Mouse (Mus musculus): ENCODE data around the gene Vill. TPM values are rescaled to one million over a fixed set of nuclear protein-coding genes. Genes with fewer than 3 reads are reported as not detected.
A peak's percentile ranks its signal among the peaks of the same experiment; 100 is the strongest.

Vill gene
- total RNA-seq, 2 experiments from 2014 or later: 0.66 to 1.4 TPM

GRCm38 (mm10) chr9:119034676-119035665, 17.6 kb upstream of the Vill start:
- DNase-seq: no peak

- peak; percentile 88 to 93 for DNase-seq
Observed at GRCm38 (mm10) chr9:119035836-119036235, 16.7 kb upstream of the Vill start.

- DNase-seq: peak; percentile 12 to 32
Observed at GRCm38 (mm10) chr9:119037076-119037730, 15.4 kb upstream of the Vill start.

DNA sequence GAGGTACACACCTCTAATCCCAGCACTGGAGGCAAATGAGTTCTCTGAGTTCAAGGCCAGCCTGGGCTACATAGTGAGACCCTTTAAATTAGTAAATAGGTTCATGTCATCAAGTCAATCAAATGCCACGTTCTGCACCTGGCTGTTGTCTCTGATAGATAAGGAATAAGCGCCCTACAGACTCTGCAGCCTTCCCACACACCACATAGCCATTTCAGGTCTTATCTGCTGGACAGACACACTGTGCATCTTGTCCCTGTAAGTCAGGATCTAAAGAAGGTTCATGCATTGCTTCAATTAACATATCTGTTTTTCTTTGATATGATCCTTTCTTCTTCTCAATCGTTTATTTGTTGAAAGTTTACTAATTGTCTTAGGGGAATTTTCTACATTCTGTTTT, 14.0 kb upstream of the Vill start:
- no peak for DNase-seq

- DNase-seq: no peak
Observed at GRCm38 (mm10) chr9:119040101-119040775, 12.3 kb upstream of the Vill start.

DNA sequence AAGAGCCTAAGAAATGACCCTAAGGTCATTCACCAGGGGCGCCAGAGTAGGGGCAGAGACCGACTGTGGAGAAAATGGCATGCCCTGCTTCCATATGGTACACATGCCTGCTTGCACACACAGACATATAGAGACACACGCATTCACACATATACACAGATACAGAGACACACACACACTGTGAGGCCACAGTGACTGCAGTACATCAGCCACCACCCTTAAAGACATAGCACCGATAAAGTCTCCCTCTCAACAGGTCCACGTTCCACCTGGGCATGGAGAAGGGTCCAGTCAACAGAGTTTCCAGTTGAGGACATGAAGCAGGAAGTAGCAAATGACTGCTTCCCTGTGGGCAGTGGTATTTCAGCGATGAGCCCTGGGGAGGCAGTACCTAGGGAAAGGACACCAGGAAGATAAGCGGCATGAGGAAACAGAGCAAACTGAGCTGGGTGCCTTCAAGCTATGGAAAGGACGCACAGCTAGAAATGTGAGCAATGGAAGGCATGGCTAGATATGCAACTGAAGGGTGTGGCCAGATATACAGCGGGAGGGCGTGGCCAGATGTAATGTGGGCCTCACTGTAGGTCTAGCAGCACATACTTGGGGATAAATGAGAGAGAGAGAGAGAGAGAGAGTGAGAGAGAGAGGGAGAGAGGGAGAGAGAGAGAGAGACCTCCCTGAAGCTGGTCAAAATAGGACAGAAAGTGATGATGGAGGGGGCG, 4.2 kb upstream of the Vill start:
- no peak for DNase-seq

- DNase-seq: peak; percentile 44 to 49
Observed at GRCm38 (mm10) chr9:119051158-119051557, 1.4 kb upstream of the Vill start.

GRCm38 (mm10) chr9:119053964-119054576, 1.5 kb downstream of the Vill start:
- DNase-seq: no peak

DNA sequence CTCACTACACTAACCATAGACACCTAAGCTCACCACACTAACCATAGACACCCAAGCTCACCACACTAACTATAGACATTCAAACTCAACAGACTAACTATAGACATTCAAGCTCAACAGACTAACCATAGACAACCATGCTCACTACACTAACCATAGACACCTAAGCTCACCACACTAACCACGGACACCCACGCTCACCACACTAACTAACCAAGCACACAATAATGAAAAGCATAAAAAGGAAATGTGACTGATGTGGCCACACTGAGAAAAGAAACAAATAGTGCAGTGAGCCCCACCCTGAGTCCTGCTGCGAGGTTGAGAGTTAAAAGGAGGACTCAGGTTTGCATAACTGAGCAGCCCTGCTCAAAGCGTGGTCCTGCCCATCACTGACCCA, 2.8 kb downstream of the Vill start:
- DNase-seq: no peak

DNA sequence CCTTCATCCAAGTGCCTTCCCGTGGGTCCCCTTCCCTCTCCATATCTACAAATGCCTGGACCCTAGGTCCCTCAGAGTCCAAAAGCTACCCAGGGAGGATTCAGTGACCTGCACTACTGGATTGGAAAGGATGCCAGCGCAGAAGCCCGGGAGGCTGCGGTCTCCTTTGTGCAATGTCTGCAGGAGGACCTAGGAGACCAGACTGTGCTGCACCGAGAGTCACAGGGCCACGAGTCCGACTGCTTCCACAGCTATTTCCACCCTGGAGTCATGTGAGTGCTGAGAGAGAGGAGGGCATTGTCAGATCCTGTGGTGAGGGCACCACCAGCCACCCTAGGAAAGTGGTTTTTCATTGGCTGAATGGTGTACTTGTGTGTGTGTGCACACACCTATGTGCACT, 5.7 kb downstream of the Vill start:
- no peak for DNase-seq

DNA sequence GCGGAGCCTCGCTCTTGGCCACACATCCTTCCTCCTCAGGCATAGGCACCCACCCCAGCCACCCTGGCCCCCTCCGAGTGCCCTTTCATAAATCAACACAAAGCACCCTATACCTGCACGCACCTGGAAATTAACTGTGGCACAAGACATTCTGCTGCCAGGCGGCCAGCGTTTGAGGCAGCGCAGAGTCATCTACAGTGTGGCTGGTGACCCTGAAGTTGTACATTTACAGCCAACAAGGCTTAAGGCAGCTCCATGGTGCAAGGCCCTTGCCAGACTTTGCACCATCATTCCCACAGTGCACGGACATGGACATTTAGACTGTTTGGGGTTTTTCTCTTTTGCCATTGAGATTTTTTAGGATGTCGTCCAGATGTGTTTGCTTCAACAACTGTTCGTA, 8.1 kb downstream of the Vill start:
- no peak for DNase-seq

GRCm38 (mm10) chr9:119063036-119063644, 10.6 kb downstream of the Vill start:
- peak in 1 of 2 experiments; percentile 41 for DNase-seq

DNA sequence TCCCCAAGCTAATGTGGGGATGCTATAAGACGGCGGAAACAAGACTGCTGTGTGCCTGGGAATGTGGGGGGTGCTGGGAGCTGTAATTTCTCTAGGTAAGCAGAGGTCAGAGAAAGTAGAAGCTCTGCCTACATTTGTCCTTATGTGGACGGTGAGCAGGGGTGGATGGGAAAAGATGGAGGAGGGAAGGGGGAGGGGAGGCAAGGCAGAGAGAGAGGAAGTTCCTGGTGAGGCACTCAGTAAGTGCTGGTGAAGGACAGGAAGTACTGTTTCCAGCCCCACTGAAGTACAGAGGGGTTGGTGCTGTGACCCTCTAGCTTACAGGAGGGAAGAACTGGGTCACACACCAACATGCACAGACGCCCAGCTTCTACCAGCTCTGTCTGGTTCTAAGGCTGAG, 11.7 kb downstream of the Vill start:
- no peak for DNase-seq

GRCm38 (mm10) chr9:119067601-119068000, 15.0 kb downstream of the Vill start:
- DNase-seq: peak; percentile 82 to 87

- DNase-seq: no peak
Observed at GRCm38 (mm10) chr9:119068266-119068665, 15.7 kb downstream of the Vill start.

- DNase-seq: no peak
Observed at GRCm38 (mm10) chr9:119070173-119070825, 17.7 kb downstream of the Vill start.

DNA sequence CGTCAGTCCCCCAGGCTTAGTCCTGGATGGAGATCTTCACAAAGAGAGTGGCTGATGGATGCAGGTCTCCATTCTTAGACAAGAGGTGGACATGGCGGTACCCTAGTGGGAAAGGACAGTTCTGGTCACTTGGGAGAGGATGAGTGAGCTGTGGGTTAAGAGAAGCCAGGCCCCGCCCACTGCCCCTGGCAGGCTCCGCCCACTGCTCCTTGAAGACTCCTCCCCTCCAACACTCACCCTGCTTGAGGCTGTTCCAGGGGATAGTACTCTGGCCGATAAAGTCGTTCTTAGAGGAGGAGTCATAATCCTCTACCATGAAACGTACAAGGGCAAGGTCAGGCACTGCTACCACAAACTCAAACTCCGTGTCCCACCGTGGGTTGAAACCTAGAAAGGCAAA, 19.2 kb downstream of the Vill start:
- DNase-seq: peak in 1 of 2 experiments; percentile 48

DNA sequence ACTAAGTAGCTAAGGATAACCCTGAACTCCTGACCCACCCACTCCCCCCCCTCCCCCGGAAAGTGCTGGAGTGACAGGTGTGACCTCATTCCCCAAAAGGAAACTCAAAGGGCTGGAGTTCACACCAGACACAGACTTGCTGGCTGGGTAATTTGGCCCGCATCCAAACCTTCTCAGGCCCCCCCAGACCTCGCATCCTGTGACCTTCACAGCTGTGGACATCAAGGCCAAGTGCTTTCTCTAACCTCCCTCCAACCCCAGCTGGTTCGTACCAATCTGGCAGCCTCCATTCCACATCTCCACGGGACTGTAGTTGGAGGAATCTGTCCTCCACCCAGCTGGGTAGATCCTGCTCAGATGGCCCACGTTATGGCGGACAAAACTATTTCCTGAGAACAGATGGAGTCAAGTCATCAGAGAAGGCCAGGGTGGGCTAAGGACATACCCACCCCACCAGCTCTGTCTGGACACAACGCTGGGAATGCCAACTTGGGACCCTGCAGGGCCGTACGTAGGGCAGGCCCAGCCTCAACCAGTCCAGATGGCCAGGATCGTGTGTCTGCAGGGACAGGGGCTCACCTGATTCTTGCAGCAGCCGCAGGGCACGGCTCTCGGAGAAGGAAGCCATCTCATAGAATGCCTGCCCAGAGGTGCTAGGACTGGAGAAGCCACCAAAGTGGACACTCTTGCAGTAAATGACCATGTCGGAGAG, 20.8 kb downstream of the Vill start:
- DNase-seq: peak; percentile 35 to 62

DNA sequence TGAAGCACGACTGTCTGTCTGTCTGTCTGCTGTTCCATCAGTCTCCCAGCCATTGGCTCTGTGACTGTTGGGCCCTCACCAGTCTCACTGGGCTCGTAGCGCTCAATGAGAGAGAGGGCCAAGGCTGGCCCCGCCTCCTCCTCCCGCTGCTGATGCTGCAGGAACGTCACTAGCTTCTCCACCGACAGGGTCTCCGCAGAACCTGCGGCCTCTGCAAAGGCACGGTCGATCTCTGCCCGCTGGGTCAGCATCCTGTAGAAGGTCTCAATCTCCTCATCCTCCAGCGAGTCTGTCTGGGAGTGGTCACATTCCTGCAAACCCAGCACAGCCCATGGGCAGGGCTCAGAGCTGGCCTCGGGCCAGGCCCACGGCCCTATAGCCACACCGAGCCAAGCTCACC, 23.1 kb downstream of the Vill start:
- no peak for DNase-seq
